Mouse (Mus musculus) cerebellum, adult 11-12 months (tissue): ENCODE data around the gene Olfr1508.
"Not testable (repeated sequence)": the region's sequence is repeated elsewhere in the genome, so short reads cannot be mapped to it uniquely, and the experiment has no call there.

Experiments
- DNase-seq: peaks from one replicate; pipeline ENCODE4 v3.0.0; 2022

Olfr1508 gene

GRCm38 (mm10) chr14:52467395-52467794 lies at the start of gene Olfr1508:
Olfr1508 (minus strand) TSS chr14:52467495.
- no peak for DNase-seq

DNA sequence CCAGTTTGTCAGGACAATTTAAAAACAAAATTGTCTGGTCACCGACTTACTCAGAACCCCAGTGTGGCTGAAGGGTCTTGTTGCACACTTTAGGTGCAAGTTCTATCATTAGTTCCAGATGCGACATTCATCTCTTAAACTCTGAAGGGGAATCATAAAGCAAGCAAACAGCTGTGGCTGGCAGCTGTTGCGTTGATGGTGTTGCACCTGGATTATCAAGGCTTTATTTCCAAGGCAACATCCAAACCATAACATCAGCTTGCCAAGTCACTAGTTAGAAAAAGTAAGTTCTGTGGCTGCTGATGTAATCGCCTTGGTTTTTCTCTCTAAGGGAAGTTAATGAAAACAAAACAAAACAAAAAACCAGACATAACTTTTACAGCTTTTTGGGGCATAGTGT lies 28.2 kb upstream of the Olfr1508 start, which contains the start of gene Olfr1507:
Gene Olfr1507, minus strand, starts transcription at position 234 of the 400 bp plus-strand sequence.
- no peak for DNase-seq

DNA sequence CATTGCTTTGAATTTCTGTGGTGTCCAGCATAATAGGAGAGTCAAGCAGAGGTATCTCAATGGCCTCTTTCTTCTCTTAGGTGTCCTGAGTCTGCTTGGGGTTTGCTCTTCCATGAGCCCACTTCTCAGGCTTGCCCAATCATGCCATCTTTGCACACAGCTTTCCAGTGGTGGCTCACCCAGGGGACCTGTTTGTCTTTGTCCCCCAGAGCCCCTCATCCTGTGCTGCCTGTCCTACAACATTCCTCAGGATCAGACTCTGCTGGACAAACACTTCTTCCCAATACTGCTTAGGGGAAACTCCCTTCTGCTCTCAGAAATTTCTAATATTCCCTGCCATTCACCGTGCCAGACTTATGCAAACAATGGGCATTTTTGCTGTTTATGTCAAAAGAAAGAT lies 1.6 kb downstream of the Olfr1508 start:
- DNase-seq = no peak

DNA sequence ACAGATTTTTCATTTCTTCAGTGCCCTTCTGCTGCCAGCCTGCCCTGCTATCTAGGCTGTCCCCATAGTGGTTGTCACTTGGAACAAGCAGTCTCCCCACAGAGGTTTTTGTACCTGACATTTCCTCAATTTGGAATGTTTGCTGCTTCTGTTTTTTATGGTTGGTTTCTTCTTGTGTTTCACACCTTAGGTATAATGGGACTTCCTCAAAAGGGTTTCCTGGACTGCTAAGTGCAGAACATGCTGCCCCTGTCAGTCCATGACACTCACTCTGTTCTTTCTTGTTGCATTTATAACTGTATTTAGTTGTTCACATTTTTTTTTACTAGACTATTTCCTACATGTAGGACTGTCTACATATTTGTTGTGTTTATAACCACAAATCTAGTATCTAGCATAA lies 5.4 kb downstream of the Olfr1508 start:
- DNase-seq = no peak

- no peak for DNase-seq
Observed at GRCm38 (mm10) chr14:52451138-52451537, 16.2 kb downstream of the Olfr1508 start.

DNA sequence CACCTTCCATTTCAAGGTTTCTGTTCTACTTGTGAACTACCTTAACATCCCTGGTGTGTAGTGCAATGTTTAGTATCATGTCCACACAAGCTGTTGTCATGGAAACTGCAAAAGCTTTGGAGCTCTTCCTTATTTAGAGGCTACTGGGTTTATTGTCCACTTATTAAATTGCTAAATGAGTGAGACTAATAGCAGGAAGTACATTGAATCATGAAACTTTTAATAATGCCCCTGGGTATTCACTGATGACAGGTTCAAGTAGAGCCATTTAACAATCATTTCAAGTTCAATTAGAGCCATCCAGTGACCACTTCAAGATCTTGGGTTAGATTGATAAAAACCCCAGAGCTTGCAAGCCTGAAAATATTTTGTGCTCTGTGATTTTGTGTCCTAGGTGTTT lies 24.6 kb downstream of the Olfr1508 start, which contains the start of gene Olfr1509:
Gene Olfr1509, plus strand, starts transcription at position 301 of the 400 bp plus-strand sequence.
- DNase-seq = no peak

- DNase-seq = no peak
Observed at GRCm38 (mm10) chr14:52427686-52428085, 39.6 kb downstream of the Olfr1508 start.

DNA sequence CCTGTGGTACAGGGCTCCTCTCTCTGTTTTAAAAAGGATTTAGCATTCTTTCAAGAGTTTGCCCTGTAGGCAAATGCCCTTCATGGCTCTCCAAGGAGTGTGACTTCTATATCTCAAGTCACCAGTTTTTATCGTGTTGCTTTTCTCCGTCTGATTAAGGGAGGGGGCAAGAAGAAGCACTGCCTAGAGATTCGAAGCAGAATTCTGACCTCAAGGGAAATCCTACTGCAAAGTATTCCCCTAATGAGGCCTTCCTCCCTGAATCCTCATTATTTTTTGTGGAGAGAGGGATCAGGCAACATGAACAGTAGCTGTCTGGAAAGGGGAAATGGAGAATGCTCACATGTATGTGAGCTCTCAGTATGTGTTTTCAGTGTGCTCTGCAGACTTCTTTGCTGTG lies 53.0 kb downstream of the Olfr1508 start, which contains the start of gene Olfr1510:
Gene Olfr1510, minus strand, starts transcription at position 101 of the 400 bp plus-strand sequence.
- DNase-seq = no peak

DNA sequence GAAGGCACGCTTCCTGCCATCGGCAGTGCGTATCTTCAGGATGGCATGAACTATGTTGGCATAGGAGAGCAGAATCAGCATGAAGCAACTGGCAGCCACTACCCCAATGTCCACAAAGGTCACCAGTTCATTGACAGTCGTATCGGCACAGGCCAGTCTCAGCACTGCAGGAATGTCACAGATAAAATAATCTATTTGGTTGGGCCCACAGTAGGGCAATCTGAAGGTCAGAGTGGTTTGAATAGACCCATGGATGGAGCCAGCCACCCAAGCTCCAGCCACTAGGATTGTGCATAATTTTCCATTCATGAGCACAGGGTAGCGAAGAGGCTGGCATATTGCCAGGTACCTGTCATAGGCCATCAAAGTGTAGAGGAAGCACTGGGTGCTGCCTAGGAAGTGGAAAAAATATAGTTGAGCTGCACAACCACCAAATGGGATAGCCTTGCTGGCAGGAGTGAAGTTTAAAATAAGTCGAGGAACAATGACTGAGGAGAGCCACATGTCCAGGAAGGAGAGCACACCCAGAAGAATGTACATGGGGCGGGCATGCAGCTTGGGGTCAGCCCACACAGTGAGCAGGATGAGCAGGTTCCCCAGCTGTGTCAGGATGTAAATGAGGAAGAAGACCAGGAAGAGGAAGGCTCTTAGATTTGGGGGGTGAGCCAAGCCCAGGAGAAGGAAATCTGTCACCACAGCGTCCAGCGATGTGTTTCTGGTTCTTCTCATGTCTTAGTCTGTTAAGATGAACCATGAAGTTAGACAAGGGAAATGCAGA lies 57.0 kb downstream of the Olfr1508 start:
- not testable (repeated sequence) for DNase-seq
